Mouse (Mus musculus): ENCODE measurements around the gene Hephl1. TPM values are rescaled to one million over a fixed set of nuclear protein-coding genes. Genes with fewer than 3 reads are reported as not detected.

Hephl1 gene
- polyA plus RNA-seq (2012; rRNA removed): 0.05 and 0.09 TPM in 2 replicates

DNA sequence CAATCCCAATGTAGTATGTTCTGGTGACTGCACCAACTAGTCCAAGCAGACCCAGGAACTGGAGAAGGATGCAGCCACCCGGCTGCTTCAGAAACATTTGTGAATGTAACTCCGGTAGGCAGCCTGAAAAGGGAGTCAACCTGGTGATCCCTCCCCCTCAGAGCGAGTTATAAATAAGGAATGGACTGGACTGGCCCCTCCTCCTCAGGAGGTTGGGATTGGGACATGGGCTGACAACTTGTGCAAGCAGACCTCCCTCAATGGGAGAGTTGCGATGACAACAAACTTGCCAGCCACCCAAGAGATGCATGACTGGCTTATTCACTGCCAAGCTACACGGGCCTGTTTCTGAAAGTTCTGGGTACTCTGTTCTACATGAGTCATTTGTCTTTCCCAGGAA is at the start of gene Hephl1:
TSS of gene Hephl1 (minus strand) at position 101 of the 400 bp plus-strand sequence.
- 86% methylated on average over 5 of the region's 5 CpGs for WGBS
- no peak for TF ChIP-seq POLR2A (IDR thresholded peaks at IDR 0.05; ENCODE audit: control insufficient read depth, extremely low read depth, insufficient read depth, low read length, poor library complexity)
- TF ChIP-seq CTCF (IDR thresholded peaks at IDR 0.05; ENCODE audit: borderline replicate concordance, control insufficient read depth, extremely low read depth, insufficient read depth, low read length, poor library complexity): no peak
- Histone ChIP-seq H3K27ac (ENCODE audit: control insufficient read depth, insufficient read depth, low read length) (no peak within 1 kb of the TSS), H3K27me3 (ENCODE audit: control insufficient read depth, insufficient read depth, low read length) (no peaks in the 10 kb centered on the region), H3K36me3 (ENCODE audit: control insufficient read depth, insufficient read depth, low read length) (no peaks in the 10 kb centered on the region), H3K4me1 (replicated peaks; ENCODE audit: control insufficient read depth, insufficient read depth, low read length) (no peaks in the 10 kb centered on the region), H3K4me3 (ENCODE audit: control insufficient read depth, insufficient read depth, low read length) (no peak within 1 kb of the TSS)
- DNase-seq: no peak

DNA sequence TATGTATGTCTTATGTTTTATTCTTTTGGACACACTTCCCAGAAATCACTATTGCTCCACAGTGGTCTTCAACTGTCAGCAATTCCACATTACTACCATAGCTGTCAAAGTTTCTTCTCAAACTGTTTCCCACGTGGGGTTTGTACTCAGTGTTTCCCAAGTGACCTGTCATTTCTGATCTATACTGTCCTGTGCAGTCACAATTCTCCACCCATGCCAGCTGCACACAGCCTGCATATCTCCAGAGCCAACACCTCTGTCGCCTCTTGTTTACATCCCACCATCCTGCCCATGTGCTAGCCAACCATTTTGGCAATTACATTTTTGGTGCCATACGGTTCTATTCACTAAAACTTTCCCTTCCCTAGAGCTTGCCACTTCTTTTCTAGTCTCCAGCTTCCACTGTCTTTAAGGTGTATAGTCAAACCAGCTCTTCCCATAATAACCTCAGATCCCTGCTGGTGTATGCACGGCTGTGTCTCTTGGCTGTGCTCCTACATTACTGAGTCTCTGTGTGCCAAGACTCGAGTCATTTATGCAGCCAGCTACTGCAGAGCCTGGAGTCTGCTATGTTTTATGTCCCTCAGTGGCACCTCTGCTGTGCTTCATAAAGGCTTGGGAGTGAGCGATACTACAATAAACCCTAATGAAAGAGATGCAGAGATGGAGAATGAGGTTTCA is 37.5 kb upstream of the Hephl1 start:
- Histone ChIP-seq H3K4me1 (replicated peaks; ENCODE audit: control insufficient read depth, insufficient read depth, low read length) (no peaks in the 10 kb centered on the region), H3K36me3 (ENCODE audit: control insufficient read depth, insufficient read depth, low read length) (no peaks in the 10 kb centered on the region), H3K4me3 (ENCODE audit: control insufficient read depth, insufficient read depth, low read length) (no peak overlapping the region), H3K27ac (ENCODE audit: control insufficient read depth, insufficient read depth, low read length) (no peak overlapping the region), H3K27me3 (ENCODE audit: control insufficient read depth, insufficient read depth, low read length) (no peaks in the 10 kb centered on the region)
- TF ChIP-seq CTCF (IDR thresholded peaks at IDR 0.05; ENCODE audit: borderline replicate concordance, control insufficient read depth, extremely low read depth, insufficient read depth, low read length, poor library complexity) (no peak), POLR2A (IDR thresholded peaks at IDR 0.05; ENCODE audit: control insufficient read depth, extremely low read depth, insufficient read depth, low read length, poor library complexity) (no peak)
- no peak for DNase-seq
- 70% methylated on average over 6 of the region's 6 CpGs for WGBS

DNA sequence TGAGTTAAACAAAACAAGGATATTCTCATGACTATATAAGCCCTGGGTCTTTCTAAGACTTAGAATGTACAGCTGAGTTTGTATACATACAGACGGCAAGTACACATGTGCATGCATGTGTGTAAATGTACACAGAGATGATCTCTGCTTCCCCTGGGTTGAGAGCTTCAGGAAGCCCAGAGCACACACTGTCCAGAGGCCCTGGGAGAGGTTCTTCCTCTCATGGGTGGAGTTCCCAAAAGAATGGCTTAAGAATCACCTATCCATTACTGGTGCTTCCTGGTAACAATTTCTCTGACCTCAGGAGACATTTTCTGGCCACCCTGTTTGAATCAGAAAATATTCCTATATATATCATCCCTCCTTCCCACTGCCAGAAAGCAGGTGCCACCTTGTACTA is 28.6 kb upstream of the Hephl1 start:
- TF ChIP-seq POLR2A (IDR thresholded peaks at IDR 0.05; ENCODE audit: control insufficient read depth, extremely low read depth, insufficient read depth, low read length, poor library complexity) (no peak), CTCF (IDR thresholded peaks at IDR 0.05; ENCODE audit: borderline replicate concordance, control insufficient read depth, extremely low read depth, insufficient read depth, low read length, poor library complexity) (no peak)
- Histone ChIP-seq H3K27me3 (ENCODE audit: control insufficient read depth, insufficient read depth, low read length) (no peaks in the 10 kb centered on the region), H3K27ac (ENCODE audit: control insufficient read depth, insufficient read depth, low read length) (no peak overlapping the region), H3K4me1 (replicated peaks; ENCODE audit: control insufficient read depth, insufficient read depth, low read length) (no peaks in the 10 kb centered on the region), H3K36me3 (ENCODE audit: control insufficient read depth, insufficient read depth, low read length) (no peaks in the 10 kb centered on the region), H3K4me3 (ENCODE audit: control insufficient read depth, insufficient read depth, low read length) (no peak overlapping the region)
- 97% methylated on average over 1 of the region's 1 CpGs for WGBS
- no peak for DNase-seq

DNA sequence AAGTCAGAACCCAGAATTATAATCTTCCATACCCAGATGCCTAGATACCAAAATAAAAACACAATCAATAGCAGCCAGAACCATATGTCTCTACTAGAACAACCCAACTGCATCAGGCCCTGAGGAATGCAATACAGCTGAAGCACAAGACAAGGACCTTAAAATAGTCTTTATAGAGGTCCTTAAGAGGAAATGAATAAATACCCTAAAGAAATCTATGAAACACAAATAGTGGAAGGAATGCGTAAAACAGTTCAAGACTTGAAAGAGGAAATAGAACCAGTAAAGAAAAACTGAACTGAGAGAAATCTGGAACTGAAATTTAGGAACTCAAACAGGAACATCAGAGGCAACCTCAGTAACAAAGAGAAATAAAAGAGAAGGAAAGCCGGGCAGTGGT is 14.0 kb upstream of the Hephl1 start:
- H3K27me3 ChIP-seq (ENCODE audit: control insufficient read depth, insufficient read depth, low read length): no peaks in the 10 kb centered on the region
- DNase-seq: no peak
- H3K27ac ChIP-seq (ENCODE audit: control insufficient read depth, insufficient read depth, low read length): no peak overlapping the region
- no peaks in the 10 kb centered on the region for H3K36me3 ChIP-seq (ENCODE audit: control insufficient read depth, insufficient read depth, low read length)
- no peaks in the 10 kb centered on the region for H3K4me1 ChIP-seq (replicated peaks; ENCODE audit: control insufficient read depth, insufficient read depth, low read length)
- no peak overlapping the region for H3K4me3 ChIP-seq (ENCODE audit: control insufficient read depth, insufficient read depth, low read length)
- WGBS: 93% methylated on average over 2 of the region's 2 CpGs
- TF ChIP-seq POLR2A (IDR thresholded peaks at IDR 0.05; ENCODE audit: control insufficient read depth, extremely low read depth, insufficient read depth, low read length, poor library complexity) (no peak), CTCF (IDR thresholded peaks at IDR 0.05; ENCODE audit: borderline replicate concordance, control insufficient read depth, extremely low read depth, insufficient read depth, low read length, poor library complexity) (no peak)

DNA sequence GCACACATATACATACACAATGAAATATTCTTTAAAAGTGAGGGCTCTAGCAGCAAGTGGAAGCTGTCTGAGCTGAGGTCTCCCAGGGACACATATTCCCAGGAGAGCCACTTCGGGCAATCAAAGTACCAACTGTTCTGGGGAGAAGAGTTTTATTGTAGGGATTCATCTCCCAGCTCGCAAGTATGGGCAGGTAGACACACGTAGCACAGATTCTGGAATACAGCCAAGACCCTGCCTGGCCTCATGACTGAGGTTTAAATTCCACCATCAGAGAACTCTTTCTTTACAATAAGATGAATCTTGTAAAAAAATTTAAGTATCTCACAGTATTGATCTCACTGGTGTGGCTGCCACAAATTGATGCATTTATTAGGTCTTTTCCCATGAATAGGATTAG is 10.5 kb upstream of the Hephl1 start:
- Histone ChIP-seq H3K27me3 (ENCODE audit: control insufficient read depth, insufficient read depth, low read length) (no peaks in the 10 kb centered on the region), H3K36me3 (ENCODE audit: control insufficient read depth, insufficient read depth, low read length) (no peaks in the 10 kb centered on the region), H3K27ac (ENCODE audit: control insufficient read depth, insufficient read depth, low read length) (no peak overlapping the region), H3K4me1 (replicated peaks; ENCODE audit: control insufficient read depth, insufficient read depth, low read length) (no peaks in the 10 kb centered on the region), H3K4me3 (ENCODE audit: control insufficient read depth, insufficient read depth, low read length) (no peak overlapping the region)
- WGBS: 83% methylated on average over 3 of the region's 3 CpGs
- DNase-seq: no peak
- TF ChIP-seq CTCF (IDR thresholded peaks at IDR 0.05; ENCODE audit: borderline replicate concordance, control insufficient read depth, extremely low read depth, insufficient read depth, low read length, poor library complexity) (no peak), POLR2A (IDR thresholded peaks at IDR 0.05; ENCODE audit: control insufficient read depth, extremely low read depth, insufficient read depth, low read length, poor library complexity) (no peak)

DNA sequence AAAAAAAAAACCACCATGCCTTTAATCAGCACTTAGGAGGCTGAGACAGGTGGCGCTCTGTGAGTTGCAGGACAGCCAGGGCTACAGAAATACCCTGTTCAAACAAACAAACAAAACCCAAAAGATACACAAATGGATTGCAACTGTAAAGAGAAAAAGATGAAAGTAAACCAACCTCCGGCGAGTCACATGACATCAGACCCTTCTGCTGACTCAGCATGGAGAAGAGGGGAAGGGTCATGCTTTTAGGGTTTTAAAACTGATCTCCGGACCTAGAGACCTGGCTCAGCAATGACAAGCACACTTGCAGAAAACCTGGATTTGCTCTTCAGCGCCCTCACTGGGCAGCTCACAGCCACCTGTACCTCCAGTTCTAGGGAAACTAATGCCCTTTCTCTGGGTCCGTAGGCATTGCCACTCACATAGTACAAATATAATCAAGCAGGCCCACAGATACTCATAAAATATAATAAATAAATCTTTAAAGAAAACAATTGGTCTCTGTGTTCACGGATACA is 9.0 kb upstream of the Hephl1 start:
- Histone ChIP-seq H3K4me3 (ENCODE audit: control insufficient read depth, insufficient read depth, low read length) (no peak overlapping the region), H3K4me1 (replicated peaks; ENCODE audit: control insufficient read depth, insufficient read depth, low read length) (no peaks in the 10 kb centered on the region), H3K27me3 (ENCODE audit: control insufficient read depth, insufficient read depth, low read length) (no peaks in the 10 kb centered on the region), H3K36me3 (ENCODE audit: control insufficient read depth, insufficient read depth, low read length) (no peaks in the 10 kb centered on the region), H3K27ac (ENCODE audit: control insufficient read depth, insufficient read depth, low read length) (no peak overlapping the region)
- TF ChIP-seq POLR2A (IDR thresholded peaks at IDR 0.05; ENCODE audit: control insufficient read depth, extremely low read depth, insufficient read depth, low read length, poor library complexity) (no peak), CTCF (IDR thresholded peaks at IDR 0.05; ENCODE audit: borderline replicate concordance, control insufficient read depth, extremely low read depth, insufficient read depth, low read length, poor library complexity) (no peak)
- WGBS: 50% methylated on average over 7 of the region's 7 CpGs
- peak; percentile 7 for DNase-seq

Measured in thymus, adult 2 months (tissue).